Mouse (Mus musculus) left cerebral cortex, postnatal 4 days (tissue): ENCODE measurements around the gene Med27. TPM values are rescaled to one million over a fixed set of nuclear protein-coding genes. Genes with fewer than 3 reads are reported as not detected.
A peak's percentile ranks its signal among the peaks of the same experiment; 100 is the strongest.

ENCODE experiments used
- DNase-seq: peaks from one replicate; pipeline ENCODE4 v3.0.0-alpha.2; 2022
- intact Hi-C: fragments of 180-260 bp; cut with DNase I; formaldehyde crosslinking; loops from one replicate; pipeline ENCODE4 v1.15.1; 2025
- microRNA-seq: library from miRNA; unstranded; fragments of <30 nt; microRNA quantifications from one replicate; pipeline ENCODE4 v1.2.0, GENCODE M21; 2022
- total RNA-seq, 2 experiments: library from RNA; stranded (reverse); gene quantifications; 2 replicates each; pipeline ENCODE4 v1.2.3; 2021

The Med27 gene
- total RNA-seq, 2 experiments from 2014 or later: 40.6 to 44.1 TPM

GRCm38 (mm10) chr2:29551816-29552585 lies 205.4 kb downstream of the Med27 start:
- no peak for DNase-seq
- intact Hi-C loops: no loop called here

GRCm38 (mm10) chr2:29553945-29554634 lies 207.5 kb downstream of the Med27 start:
- DNase-seq: peak; percentile 56
- intact Hi-C loops: no loop called here

DNA sequence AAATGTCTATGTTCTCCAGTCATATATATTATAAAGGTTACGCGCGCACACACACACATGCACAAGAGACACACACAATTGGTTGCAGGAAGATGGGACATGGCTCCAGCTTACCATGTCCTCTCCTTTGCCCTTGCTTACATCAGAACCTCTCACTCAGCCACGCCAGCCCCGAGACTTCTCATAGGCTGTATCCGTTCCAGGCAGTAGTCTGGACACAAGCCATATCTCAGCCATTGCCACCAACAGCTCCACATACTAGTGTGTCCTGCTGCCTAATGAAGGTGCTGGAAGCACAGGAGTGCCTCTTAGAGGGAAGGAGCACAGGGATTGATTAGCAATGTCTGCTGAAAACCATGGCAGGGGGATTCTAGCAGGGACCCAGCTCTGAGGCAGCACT lies 211.9 kb downstream of the Med27 start:
- no peak for DNase-seq
- intact Hi-C loops: no loop called here

GRCm38 (mm10) chr2:29559955-29560354 lies 213.3 kb downstream of the Med27 start:
- intact Hi-C loops: no loop called here

GRCm38 (mm10) chr2:29561468-29561867 lies 214.8 kb downstream of the Med27 start:
- DNase-seq: peak; percentile 94
- intact Hi-C loops: no loop called here

More at GRCm38 (mm10) chr2:29559955-29560354, 213.3 kb downstream of the Med27 start:
- DNase-seq: no peak

DNA sequence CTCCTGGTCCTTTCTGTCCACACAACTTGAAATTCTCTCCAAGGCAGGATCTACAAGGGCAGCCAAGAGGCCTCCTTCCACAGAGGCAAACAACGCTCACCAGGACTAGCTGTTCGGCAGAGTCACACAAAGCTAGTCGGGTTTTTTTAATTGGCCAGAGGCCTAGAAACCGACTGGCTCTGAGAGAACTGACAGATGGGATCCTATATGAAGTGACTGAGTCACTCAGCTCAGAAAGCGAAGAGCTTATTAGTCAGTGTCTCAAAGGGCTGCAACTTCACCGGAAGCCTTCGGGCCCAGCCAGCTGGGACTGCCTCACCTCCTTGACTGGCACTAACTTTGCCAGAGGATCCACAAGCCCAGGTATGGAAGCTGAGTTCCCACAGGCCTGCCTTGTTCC lies 217.4 kb downstream of the Med27 start:
- intact Hi-C loops: no loop called here

GRCm38 (mm10) chr2:29565570-29566433 lies 219.2 kb downstream of the Med27 start:
- peak; percentile 37 for DNase-seq
- intact Hi-C loops: no loop called here

More for the DNA sequence above, 217.4 kb downstream of the Med27 start:
- DNase-seq: peak; percentile 65

- intact Hi-C loops: no loop called here
- no peak for DNase-seq
These were observed 225.5 kb downstream of the Med27 start for GRCm38 (mm10) chr2:29571921-29572700.

DNA sequence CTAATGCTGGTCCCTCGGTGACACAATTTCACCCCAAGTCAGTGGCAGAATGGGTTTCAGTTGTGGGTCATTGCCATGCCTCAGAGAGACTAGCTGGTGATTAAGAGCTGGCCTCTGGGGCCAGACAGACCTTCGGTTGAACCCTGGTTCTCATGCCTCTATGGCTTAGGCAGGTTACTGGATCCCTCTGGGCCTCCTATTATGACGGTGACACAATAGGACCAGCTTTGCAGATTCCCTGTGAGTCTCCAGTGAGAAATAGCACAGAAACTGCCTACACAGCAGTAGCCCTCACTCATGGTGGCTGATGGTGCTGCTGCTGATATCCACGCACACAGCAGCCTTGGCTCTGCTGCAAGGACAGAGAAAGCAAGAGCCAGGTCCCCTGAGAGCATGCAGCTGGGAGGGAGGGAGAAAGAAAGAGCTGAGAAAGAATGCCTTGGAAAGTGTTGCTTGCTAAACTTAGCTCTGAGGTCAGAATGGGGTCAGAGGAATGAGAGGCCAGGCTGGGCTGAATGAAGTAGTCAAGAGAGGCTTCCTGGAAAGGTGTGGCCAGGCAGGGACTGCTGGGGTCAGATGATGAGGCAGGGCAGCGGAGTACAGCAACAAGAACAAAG lies 226.3 kb downstream of the Med27 start:
- DNase-seq: no peak
- intact Hi-C loops: no loop called here

DNA sequence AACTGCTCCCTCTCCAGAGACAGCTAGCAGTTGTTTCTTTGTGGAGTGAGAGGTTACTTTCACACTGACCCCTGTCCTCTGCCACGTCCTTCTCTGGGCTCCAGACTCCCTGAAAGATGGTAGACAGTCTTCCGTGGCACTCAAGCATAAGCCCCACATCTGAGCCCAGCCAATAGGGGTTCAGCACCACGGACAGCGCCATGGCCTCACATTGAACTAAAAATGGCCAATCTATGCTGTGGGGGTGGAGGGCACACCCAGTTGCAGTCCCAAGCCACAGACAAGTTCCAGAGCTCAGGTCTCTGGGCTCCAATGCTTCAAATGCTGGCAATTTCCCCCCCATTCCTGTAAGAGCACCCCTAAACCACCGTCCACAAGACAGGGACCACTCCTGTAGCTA lies 227.0 kb downstream of the Med27 start:
- peak; percentile 31 for DNase-seq
- intact Hi-C loops: no loop called here

DNA sequence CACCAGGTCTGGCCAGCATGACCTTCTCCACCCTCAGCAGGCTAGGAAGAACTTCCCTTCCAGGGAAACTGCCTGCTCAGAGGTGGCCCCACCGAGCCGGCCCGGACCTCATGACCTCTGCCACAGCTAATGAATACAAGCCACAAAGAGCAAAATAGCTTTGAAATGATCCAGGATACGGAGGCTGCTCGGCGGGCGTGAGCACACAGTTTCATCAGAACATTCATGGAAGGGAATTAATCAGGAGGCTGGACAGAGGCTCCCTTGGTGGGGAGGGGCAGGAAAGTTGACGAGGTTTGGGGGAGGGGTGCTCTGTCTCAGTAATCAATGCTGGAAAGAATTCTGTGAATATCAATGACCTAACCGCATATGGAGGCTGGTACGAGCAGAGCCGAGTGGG lies 227.6 kb downstream of the Med27 start:
- no peak for DNase-seq
- intact Hi-C loops: no loop called here

Small RNA genes lying within 50 kb of the gene (microRNA-seq; reads per million reads assigned to microRNA genes)
- not detected for gene Mir133c

Other genes starting within 250 kb of the Med27 start
- gene Setx, start 222.6 kb upstream of the Med27 start, total RNA-seq: 10 to 100 TPM; 61.5 to 66.4 TPM
- 100 to 1,000 TPM; 140 to 149 TPM for gene Ntng2, start 93.8 kb upstream of the Med27 start, total RNA-seq